Mouse (Mus musculus) C2C12 (cell line): ENCODE data around the gene Hnrnpk. TPM values are rescaled to one million over a fixed set of nuclear protein-coding genes. Genes with fewer than 3 reads are reported as not detected.
A peak's percentile ranks its signal among the peaks of the same experiment; 100 is the strongest.
"Not testable (repeated sequence)": the region's sequence is repeated elsewhere in the genome, so short reads cannot be mapped to it uniquely, and the experiment has no call there.

Source experiments
- H3K27me3 ChIP-seq: one replicate; pipeline ENCODE4 v1.6.1; 2011; ENCODE audit not compliant: control insufficient read depth, insufficient read depth, insufficient read length
- H3K36me3 ChIP-seq: one replicate; pipeline ENCODE4 v1.6.1; 2011; ENCODE audit not compliant: control insufficient read depth, insufficient read depth
- H3K4me3 ChIP-seq: one replicate; pipeline ENCODE4 v1.5.1; 2011; ENCODE audit warnings: mild to moderate bottlenecking, control low read depth; ENCODE audit not compliant: poor library complexity, insufficient read depth, severe bottlenecking
- H3K79me2 ChIP-seq: one replicate; pipeline ENCODE4 v1.6.1; 2011; ENCODE audit not compliant: control insufficient read depth, insufficient read depth
- H3K79me3 ChIP-seq: one replicate; pipeline ENCODE4 v1.6.1; 2011; ENCODE audit warnings: low read depth, control low read depth
- H3ac ChIP-seq: one replicate; pipeline ENCODE3; 2011; ENCODE audit warnings: low read depth; ENCODE audit not compliant: control insufficient read depth, insufficient read length
- CEBPB ChIP-seq: IDR thresholded peaks from one replicate; pipeline ENCODE4 v1.6.1; 2011; ENCODE audit warnings: low read depth, mild to moderate bottlenecking, control low read depth, moderate library complexity
- CTCF ChIP-seq: IDR thresholded peaks from one replicate; pipeline ENCODE4 v1.5.1; 2011; ENCODE audit not compliant: control insufficient read depth, insufficient read depth, insufficient read length
- FOSL1 ChIP-seq: IDR thresholded peaks from one replicate; pipeline ENCODE4 v1.8.0; 2011; ENCODE audit warnings: mild to moderate bottlenecking, low read length; ENCODE audit not compliant: poor library complexity, insufficient read depth, severe bottlenecking
- MAX ChIP-seq: IDR thresholded peaks from one replicate; pipeline ENCODE4 v1.6.1; 2011; ENCODE audit warnings: mild to moderate bottlenecking, control low read depth
- MYOD1 ChIP-seq: IDR thresholded peaks from one replicate; pipeline ENCODE4 v1.6.1; 2011; ENCODE audit warnings: low read depth; ENCODE audit not compliant: control insufficient read depth, insufficient read length
- MYOG ChIP-seq: IDR thresholded peaks from one replicate; pipeline ENCODE4 v1.6.1; 2011; ENCODE audit not compliant: control insufficient read depth, insufficient read length; ENCODE audit errors: extremely low read depth
- USF1 ChIP-seq: IDR thresholded peaks from one replicate; pipeline ENCODE4 v1.6.1; 2011; ENCODE audit warnings: low read depth, mild to moderate bottlenecking, control low read depth, moderate library complexity
- polyA plus RNA-seq: library from polyadenylated mRNA; unstranded; fragments of >200 nt; fragmentation: generic; extraction: Trizol; gene quantifications from one replicate; pipeline ENCODE4 v1.2.1, GENCODE M21; 2012; ENCODE audit warnings: missing spikeins

The Hnrnpk gene
- polyA plus RNA-seq, 1 experiment, result 370 TPM

GRCm38 (mm10) chr13:58372278-58373152 lies 30.6 kb downstream of the Hnrnpk start:
- H3ac ChIP-seq, result no peak overlapping the region
- no peaks in the 10 kb centered on the region for H3K79me3 ChIP-seq
- H3K36me3 ChIP-seq, result no peaks in the 10 kb centered on the region
- TF ChIP-seq FOSL1 (no peak), CEBPB (no peak), CTCF (no peak), USF1 (no peak), MYOG (no peak), MYOD1 (no peak), MAX (no peak)
- peaks cover 13% of the 10 kb centered on the region for H3K27me3 ChIP-seq
- no peak overlapping the region for H3K4me3 ChIP-seq
- H3K79me2 ChIP-seq, result no peaks in the 10 kb centered on the region

GRCm38 (mm10) chr13:58368835-58369234 lies 34.3 kb downstream of the Hnrnpk start:
- TF ChIP-seq CEBPB (no peak), MYOG (no peak), CTCF (no peak), MYOD1 (no peak), USF1 (no peak), FOSL1 (no peak), MAX (no peak)
- no peaks in the 10 kb centered on the region for H3K79me3 ChIP-seq

GRCm38 (mm10) chr13:58367641-58368040 lies 35.5 kb downstream of the Hnrnpk start:
- no peak for TF ChIP-seq USF1
- no peak for TF ChIP-seq CTCF
- TF ChIP-seq CEBPB, result no peak
- TF ChIP-seq FOSL1, result no peak
- TF ChIP-seq MYOD1, result no peak
- no peak for TF ChIP-seq MYOG
- no peak for TF ChIP-seq MAX
- no peaks in the 10 kb centered on the region for H3K79me2 ChIP-seq
- no peaks in the 10 kb centered on the region for H3K79me3 ChIP-seq
- peaks cover 14% of the 10 kb centered on the region for H3K27me3 ChIP-seq
- H3K4me3 ChIP-seq, result no peak overlapping the region
- H3K36me3 ChIP-seq, result no peaks in the 10 kb centered on the region
- H3ac ChIP-seq, result no peak overlapping the region

More at GRCm38 (mm10) chr13:58368835-58369234, 34.3 kb downstream of the Hnrnpk start:
- Histone ChIP-seq H3K79me2 (no peaks in the 10 kb centered on the region), H3K4me3 (no peak overlapping the region), H3ac (no peak overlapping the region), H3K27me3 (peaks cover 17% of the 10 kb centered on the region), H3K36me3 (no peaks in the 10 kb centered on the region)

- TF ChIP-seq CEBPB (peak; percentile 13), MYOD1 (no peak)
- no peaks in the 10 kb centered on the region for H3K79me2 ChIP-seq
- H3K27me3 ChIP-seq, result peaks cover 11% of the 10 kb centered on the region
- no peaks in the 10 kb centered on the region for H3K36me3 ChIP-seq
- H3K79me3 ChIP-seq, result no peaks in the 10 kb centered on the region
- no peak overlapping the region for H3ac ChIP-seq
- no peak overlapping the region for H3K4me3 ChIP-seq
These were observed 36.8 kb downstream of the Hnrnpk start for GRCm38 (mm10) chr13:58366373-58366772.

- not testable (repeated sequence) for H3K79me3 ChIP-seq, H3K4me3 ChIP-seq, H3ac ChIP-seq, H3K27me3 ChIP-seq, H3K79me2 ChIP-seq, H3K36me3 ChIP-seq
These were observed 38.0 kb downstream of the Hnrnpk start for GRCm38 (mm10) chr13:58365179-58365578.

- no peak overlapping the region for H3K4me3 ChIP-seq
- H3K79me3 ChIP-seq, result no peaks in the 10 kb centered on the region
- H3K36me3 ChIP-seq, result no peaks in the 10 kb centered on the region
- TF ChIP-seq MYOG, result no peak
- no peak for TF ChIP-seq CTCF
- TF ChIP-seq MAX, result no peak
- TF ChIP-seq USF1, result no peak
- no peak for TF ChIP-seq CEBPB
- TF ChIP-seq FOSL1, result no peak
- TF ChIP-seq MYOD1, result no peak
- no peaks in the 10 kb centered on the region for H3K79me2 ChIP-seq
- no peak overlapping the region for H3ac ChIP-seq
- H3K27me3 ChIP-seq, result peaks cover 3% of the 10 kb centered on the region
These were observed 38.6 kb downstream of the Hnrnpk start for GRCm38 (mm10) chr13:58364353-58365175.
